Mouse (Mus musculus) kidney, embryonic 14.5 days (tissue): ENCODE data around the gene Tatdn3. TPM values are rescaled to one million over a fixed set of nuclear protein-coding genes. Genes with fewer than 3 reads are reported as not detected.

Experiments
- ATAC-seq: fragments of 200-750 bp; cut with Nextera tagmentation; 2 replicates; pipeline ENCODE4 v1.8.0; 2017; ENCODE audit warnings: moderate number of reproducible peaks, mild to moderate bottlenecking, moderate TSS enrichment, moderate library complexity; ENCODE audit not compliant: low FRiP score, low TSS enrichment
- H3K27ac ChIP-seq: fragments of 300-500 bp; sonication (generic); 2 replicates; pipeline ENCODE4 v1.5.1; 2014; ENCODE audit warnings: low read depth, mild to moderate bottlenecking, low read length, moderate library complexity, mixed read lengths
- H3K27me3 ChIP-seq: fragments of 300-500 bp; sonication (generic); 2 replicates; pipeline ENCODE4 v1.6.1; 2014; ENCODE audit warnings: mild to moderate bottlenecking, low read length; ENCODE audit not compliant: control insufficient read depth, insufficient read depth
- H3K36me3 ChIP-seq: fragments of 300-500 bp; sonication (generic); 2 replicates; pipeline ENCODE4 v1.6.1; 2014; ENCODE audit warnings: low read length, mixed read lengths; ENCODE audit not compliant: control insufficient read depth, insufficient read depth
- H3K4me1 ChIP-seq: fragments of 300-500 bp; sonication (generic); 2 replicates; pipeline ENCODE4 v1.6.1; 2014; ENCODE audit warnings: low read length, mixed read lengths; ENCODE audit not compliant: control insufficient read depth, insufficient read depth
- H3K4me2 ChIP-seq: fragments of 300-500 bp; sonication (generic); replicated peaks from 2 replicates; pipeline ENCODE4 v1.6.1; 2014; ENCODE audit warnings: low read depth, mild to moderate bottlenecking, low read length
- H3K4me3 ChIP-seq: fragments of 300-500 bp; sonication (generic); 2 replicates; pipeline ENCODE4 v1.5.1; 2014; ENCODE audit warnings: mild to moderate bottlenecking, low read length
- H3K9ac ChIP-seq: fragments of 300-500 bp; sonication (generic); 2 replicates; pipeline ENCODE4 v1.6.1; 2014; ENCODE audit warnings: low read depth, mild to moderate bottlenecking, low read length, moderate library complexity
- H3K9me3 ChIP-seq: fragments of 300-500 bp; sonication (generic); 2 replicates; pipeline ENCODE4 v1.6.1; 2016; ENCODE audit warnings: low read length; ENCODE audit not compliant: control insufficient read depth
- whole genome bisulfite sequencing: fragments of 180-500 bp; shearing (Covaris S2); extraction: QIAGEN DNeasy Blood & Tissue Kit; methylation state at CpG from one replicate; pipeline ENCODE4 v1.1.7; 2014; 5-methylcytosine and 5-hydroxymethylcytosine counted together
- polyA plus RNA-seq: library from polyadenylated mRNA; unstranded; fragments of >200 nt; fragmentation: Nextera tagmentation; extraction: Ambion mirVana; gene quantifications from 2 replicates; pipeline ENCODE4 v1.2.1, GENCODE M21; 2014

Gene Tatdn3
- polyA plus RNA-seq, 1 experiment from 2014 or later: 12.6 TPM

DNA sequence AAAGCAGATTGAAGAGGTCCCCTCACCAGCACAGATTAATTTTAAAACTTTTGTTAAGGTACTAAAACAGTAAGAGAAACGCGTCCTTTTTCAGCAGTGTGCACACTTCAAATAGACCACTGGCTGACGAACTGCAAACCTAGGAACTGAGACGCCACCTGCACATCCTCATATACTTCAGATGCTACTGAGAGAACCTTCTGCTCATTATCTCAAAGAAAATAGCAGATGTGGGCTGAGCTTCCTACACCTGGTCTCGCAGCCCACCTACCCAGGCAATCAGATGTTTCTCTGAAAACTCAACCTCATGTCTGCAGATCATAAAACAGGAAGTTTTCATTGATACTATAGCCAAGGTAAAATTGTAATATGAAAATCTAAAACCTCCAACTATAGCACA is 42.9 kb downstream of the Tatdn3 start:
- no peaks in the 10 kb centered on the region for H3K9me3 ChIP-seq
- no peak for ATAC-seq
- H3K9ac ChIP-seq: no peak overlapping the region
- no peak overlapping the region for H3K4me2 ChIP-seq
- no peak overlapping the region for H3K27ac ChIP-seq
- 94% methylated on average over 5 of the region's 5 CpGs for WGBS
- H3K36me3 ChIP-seq: peaks cover 3% of the 10 kb centered on the region; the same call in 1 of the 2 replicates
- peaks cover 2% of the 10 kb centered on the region; the same call in 1 of the 2 replicates for H3K4me1 ChIP-seq
- no peaks in the 10 kb centered on the region for H3K27me3 ChIP-seq
- no peak overlapping the region for H3K4me3 ChIP-seq

GRCm38 (mm10) chr1:191014271-191014670 is 48.5 kb downstream of the Tatdn3 start:
- Histone ChIP-seq H3K4me1 (no peaks in the 10 kb centered on the region), H3K9me3 (no peaks in the 10 kb centered on the region), H3K4me3 (no peak overlapping the region), H3K4me2 (no peak overlapping the region), H3K36me3 (peaks cover 10% of the 10 kb centered on the region; the same call in 1 of the 2 replicates), H3K27me3 (no peaks in the 10 kb centered on the region), H3K27ac (no peak overlapping the region), H3K9ac (no peak overlapping the region)
- WGBS: 92% methylated on average over 3 of the region's 3 CpGs
- ATAC-seq: no peak

DNA sequence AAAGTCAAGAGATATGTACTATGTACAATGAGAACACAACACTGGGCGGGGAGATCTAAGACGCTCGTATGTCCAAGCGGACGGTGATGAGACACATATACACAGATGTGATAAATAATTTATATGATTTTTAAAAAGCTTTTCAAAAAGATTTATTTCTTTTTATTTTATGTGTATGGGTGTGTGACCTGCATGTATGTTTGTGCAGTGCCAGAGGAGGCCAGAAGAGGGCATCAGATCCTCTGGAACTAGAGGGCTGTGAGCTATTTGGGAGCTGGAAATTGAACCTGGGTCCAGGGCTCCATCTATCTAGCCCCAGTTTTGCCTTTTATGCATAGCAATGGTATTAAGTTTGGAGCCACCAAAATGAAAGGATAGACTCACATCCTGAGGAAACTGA is 54.0 kb downstream of the Tatdn3 start:
- no peak for ATAC-seq
- H3K4me1 ChIP-seq: no peaks in the 10 kb centered on the region
- H3K9ac ChIP-seq: no peak overlapping the region
- no peaks in the 10 kb centered on the region for H3K27me3 ChIP-seq
- no peak overlapping the region for H3K4me2 ChIP-seq
- no peak overlapping the region for H3K4me3 ChIP-seq
- H3K36me3 ChIP-seq: peaks cover 18% of the 10 kb centered on the region; the same call in 1 of the 2 replicates
- H3K27ac ChIP-seq: no peak overlapping the region
- whole genome bisulfite sequencing: 99% methylated on average over 5 of the region's 5 CpGs
- no peaks in the 10 kb centered on the region for H3K9me3 ChIP-seq

- H3K9ac ChIP-seq: no peak overlapping the region
- H3K4me1 ChIP-seq: no peaks in the 10 kb centered on the region
- H3K4me3 ChIP-seq: no peak overlapping the region
- H3K27ac ChIP-seq: no peak overlapping the region
- WGBS: 62% methylated on average over 6 of the region's 6 CpGs
- peaks cover 3% of the 10 kb centered on the region; the same call in 1 of the 2 replicates for H3K36me3 ChIP-seq
- no peak overlapping the region for H3K4me2 ChIP-seq
- H3K27me3 ChIP-seq: no peaks in the 10 kb centered on the region
- no peaks in the 10 kb centered on the region for H3K9me3 ChIP-seq
- no peak for ATAC-seq
These were observed 60.5 kb downstream of the Tatdn3 start for GRCm38 (mm10) chr1:191002201-191002600.

GRCm38 (mm10) chr1:191000686-191001085 is 62.0 kb downstream of the Tatdn3 start:
- no peaks in the 10 kb centered on the region; the same call in 1 of the 2 replicates for H3K27me3 ChIP-seq
- H3K9ac ChIP-seq: no peak overlapping the region
- no peaks in the 10 kb centered on the region; the same call in 1 of the 2 replicates for H3K36me3 ChIP-seq
- H3K4me2 ChIP-seq: no peak overlapping the region
- no peaks in the 10 kb centered on the region for H3K9me3 ChIP-seq
- no peak overlapping the region for H3K4me3 ChIP-seq
- no peak overlapping the region for H3K27ac ChIP-seq
- H3K4me1 ChIP-seq: no peaks in the 10 kb centered on the region
- WGBS: 88% methylated on average over 3 of the region's 3 CpGs
- no peak for ATAC-seq

DNA sequence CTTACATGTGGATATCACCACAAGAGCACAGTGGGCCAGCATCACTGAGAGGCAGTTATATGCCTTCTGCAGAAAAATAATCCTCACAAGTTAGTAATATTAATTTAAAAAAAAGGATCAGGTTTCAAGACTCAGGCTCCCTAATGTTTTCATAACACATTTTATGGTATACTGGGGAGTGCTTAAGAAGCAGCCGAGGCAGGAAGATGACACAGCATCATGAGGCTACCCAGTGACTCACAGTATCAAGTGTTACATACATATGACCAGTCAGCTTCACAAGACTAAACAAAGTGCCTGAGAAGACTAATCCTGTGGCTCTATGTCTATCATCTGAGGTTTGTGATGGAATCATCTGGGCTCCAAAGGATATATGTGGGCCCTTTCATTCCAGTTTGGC is 64.7 kb downstream of the Tatdn3 start:
- no peaks in the 10 kb centered on the region for H3K4me1 ChIP-seq
- no peak for ATAC-seq
- WGBS: 86% methylated on average over 1 of the region's 1 CpGs

GRCm38 (mm10) chr1:190996346-190996877 is 66.3 kb downstream of the Tatdn3 start:
- no peak for ATAC-seq
- H3K27me3 ChIP-seq: no peaks in the 10 kb centered on the region; the same call in 1 of the 2 replicates
- no peak overlapping the region for H3K4me2 ChIP-seq
- no peak overlapping the region for H3K27ac ChIP-seq
- 62% methylated on average over 6 of the region's 6 CpGs for WGBS
- H3K36me3 ChIP-seq: no peaks in the 10 kb centered on the region
- H3K9ac ChIP-seq: no peak overlapping the region
- H3K4me1 ChIP-seq: no peaks in the 10 kb centered on the region
- H3K4me3 ChIP-seq: no peak overlapping the region
- no peaks in the 10 kb centered on the region for H3K9me3 ChIP-seq

More for the DNA sequence above, 64.7 kb downstream of the Tatdn3 start:
- no peaks in the 10 kb centered on the region; the same call in 1 of the 2 replicates for H3K27me3 ChIP-seq
- H3K4me2 ChIP-seq: no peak overlapping the region
- H3K9me3 ChIP-seq: no peaks in the 10 kb centered on the region
- no peaks in the 10 kb centered on the region for H3K36me3 ChIP-seq
- no peak overlapping the region for H3K9ac ChIP-seq
- H3K27ac ChIP-seq: no peak overlapping the region
- H3K4me3 ChIP-seq: no peak overlapping the region

Other genes starting within 250 kb of the Tatdn3 start
- gene Rps6kc1, start 151.2 kb downstream of the Tatdn3 start, polyA plus RNA-seq: 6.7 and 13.6 TPM in 2 replicates
- 36.6 and 51.1 TPM in 2 replicates for gene Angel2, start 137.8 kb downstream of the Tatdn3 start, polyA plus RNA-seq
- 20.3 and 41.4 TPM in 2 replicates for gene Vash2, start 83.6 kb downstream of the Tatdn3 start, polyA plus RNA-seq
- gene Flvcr1, start 36.8 kb downstream of the Tatdn3 start, polyA plus RNA-seq: 6.8 and 8.5 TPM in 2 replicates
- gene Spata45, start 26.3 kb downstream of the Tatdn3 start, polyA plus RNA-seq: not detected in 2 replicates
- 10.4 and 23.3 TPM in 2 replicates for gene Nsl1, start 80 bp upstream of the Tatdn3 start, polyA plus RNA-seq
- 12.4 and 18.0 TPM in 2 replicates for gene Batf3, start 34.9 kb upstream of the Tatdn3 start, polyA plus RNA-seq
- not detected in 2 replicates for gene Fam71a, start 101.9 kb upstream of the Tatdn3 start, polyA plus RNA-seq
- 2.1 and 2.3 TPM in 2 replicates for gene Atf3, start 155.1 kb upstream of the Tatdn3 start, polyA plus RNA-seq